Mouse (Mus musculus): ENCODE data around the gene Zfp988.
"Not testable (repeated sequence)": the region's sequence is repeated elsewhere in the genome, so short reads cannot be mapped to it uniquely, and the experiment has no call there.

The Zfp988 gene

GRCm38 (mm10) chr4:147343042-147343908 is 37.8 kb downstream of the Zfp988 start:
- DNase-seq (ENCODE audit: low read depth, low spot score): not testable (repeated sequence)

GRCm38 (mm10) chr4:147345061-147345554 is 39.6 kb downstream of the Zfp988 start:
- DNase-seq (ENCODE audit: low read depth, low spot score): not testable (repeated sequence)

- not testable (repeated sequence) for DNase-seq (ENCODE audit: low read depth, low spot score)
Measured at GRCm38 (mm10) chr4:147346361-147347035, 41.0 kb downstream of the Zfp988 start.

- DNase-seq (ENCODE audit: low read depth, low spot score): not testable (repeated sequence)
Measured at GRCm38 (mm10) chr4:147347300-147347699, 41.8 kb downstream of the Zfp988 start.

- not testable (repeated sequence) for DNase-seq (ENCODE audit: low read depth, low spot score)
Measured at GRCm38 (mm10) chr4:147347880-147348279, 42.4 kb downstream of the Zfp988 start.

GRCm38 (mm10) chr4:147348401-147348800 is 42.9 kb downstream of the Zfp988 start:
- DNase-seq (ENCODE audit: low read depth, low spot score): not testable (repeated sequence)

GRCm38 (mm10) chr4:147348906-147349686 is 43.6 kb downstream of the Zfp988 start:
- DNase-seq (ENCODE audit: low read depth, low spot score): not testable (repeated sequence)

GRCm38 (mm10) chr4:147349687-147350415 is 44.4 kb downstream of the Zfp988 start:
- DNase-seq (ENCODE audit: low read depth, low spot score): not testable (repeated sequence)

- DNase-seq (ENCODE audit: low read depth, low spot score): not testable (repeated sequence)
Measured at GRCm38 (mm10) chr4:147350541-147350940, 45.1 kb downstream of the Zfp988 start.

- DNase-seq (ENCODE audit: low read depth, low spot score): not testable (repeated sequence)
Measured at GRCm38 (mm10) chr4:147351376-147351980, 46.0 kb downstream of the Zfp988 start.

- DNase-seq (ENCODE audit: low read depth, low spot score): not testable (repeated sequence)
Measured at GRCm38 (mm10) chr4:147353626-147354025, 48.2 kb downstream of the Zfp988 start.

- not testable (repeated sequence) for DNase-seq (ENCODE audit: low read depth, low spot score)
Measured at GRCm38 (mm10) chr4:147356042-147356441, 50.6 kb downstream of the Zfp988 start.

GRCm38 (mm10) chr4:147357195-147357594 is 51.7 kb downstream of the Zfp988 start:
- not testable (repeated sequence) for DNase-seq (ENCODE audit: low read depth, low spot score)

- DNase-seq (ENCODE audit: low read depth, low spot score): not testable (repeated sequence)
Measured at GRCm38 (mm10) chr4:147361003-147361402, 55.5 kb downstream of the Zfp988 start, which contains the start of gene Zfp978. Zfp978 (plus strand) TSS chr4:147361303.

- not testable (repeated sequence) for DNase-seq (ENCODE audit: low read depth, low spot score)
Measured at GRCm38 (mm10) chr4:147361872-147362271, 56.4 kb downstream of the Zfp988 start.

- not testable (repeated sequence) for DNase-seq (ENCODE audit: low read depth, low spot score)
Measured at GRCm38 (mm10) chr4:147369564-147369963, 64.1 kb downstream of the Zfp988 start.

GRCm38 (mm10) chr4:147383199-147383598 is 77.7 kb downstream of the Zfp988 start:
- not testable (repeated sequence) for DNase-seq (ENCODE audit: low read depth, low spot score)

Data from brain, embryonic 18.5 days (tissue).